ENCODE assay signal across 14 mouse cellular contexts in genomic region chr1:54734917-54735664, GRCm38 (mm10).
DNase-seq lines count a peak whose midpoint lies in the region; ATAC-seq lines count a peak whose summit lies in the region.
"Had no signal": no experiment of that assay in that cellular context is flagged by ENCODE, and none has a peak within 500 bp of the region (broad histone marks: within the 10 kb centered on the region; RNA-seq: fewer than 3 reads in every experiment).

No protein-coding gene starts in this region.

- WGBS in midbrain, embryonic 13.5 days: 48% methylated on average over 17 of the region's 17 CpGs
- 80% methylated on average over 17 of the region's 17 CpGs for WGBS in midbrain, embryonic 10.5 days
- WGBS in embryonic facial prominence, embryonic 10.5 days: 78% methylated on average over 17 of the region's 17 CpGs
- 65% methylated on average over 17 of the region's 17 CpGs for WGBS in hindbrain, embryonic 12.5 days
- 44% methylated on average over 17 of the region's 17 CpGs for WGBS in neural tube, embryonic 13.5 days

- peak; percentile 43; the same call in 1 of the 2 replicates for ATAC-seq in midbrain, embryonic 13.5 days
- no peak; the same call in 1 of the 2 replicates for ATAC-seq in hindbrain, embryonic 12.5 days (ENCODE audit: low FRiP score)
- peak; percentile 48; the same call in 1 of the 2 replicates for ATAC-seq in neural tube, embryonic 13.5 days (ENCODE audit: low read depth)
- ATAC-seq: intestine, embryonic 15.5 days had no signal

- no peak for DNase-seq in midbrain, embryonic 10.5 days (ENCODE audit: low spot score)
- DNase-seq in embryonic facial prominence, embryonic 10.5 days (ENCODE audit: low spot score): peak; percentile 15
- no peak for DNase-seq in thymus, postnatal 0 days (ENCODE audit: low spot score)
- DNase-seq in kidney, postnatal 10 days: no peak
- DNase-seq: adrenal gland, postnatal 10 days; cerebellum, adult 2 months; liver, embryonic 13.5 days; lung, postnatal 4 days; right cerebral cortex, postnatal 4 days had no signal

- 0 out of 2 replicates have a peak overlapping the region, but pooled peaks have one; percentile 3 for H3K4me2 ChIP-seq in midbrain, embryonic 13.5 days (replicated peaks)
- no peak overlapping the region for H3K4me2 ChIP-seq in hindbrain, embryonic 12.5 days (replicated peaks)
- 0 out of 2 replicates have a peak overlapping the region, but pooled peaks have one; percentile 20 for H3K4me2 ChIP-seq in neural tube, embryonic 13.5 days
- H3K4me2 ChIP-seq: embryonic facial prominence, embryonic 15.5 days; intestine, embryonic 15.5 days; liver, embryonic 13.5 days had no signal

- H3K4me3 ChIP-seq in midbrain, embryonic 13.5 days (replicated peaks): no peak overlapping the region
- no peak overlapping the region for H3K4me3 ChIP-seq in midbrain, embryonic 10.5 days
- no peak overlapping the region for H3K4me3 ChIP-seq in embryonic facial prominence, embryonic 10.5 days
- no peak overlapping the region for H3K4me3 ChIP-seq in hindbrain, embryonic 12.5 days
- H3K4me3 ChIP-seq in neural tube, embryonic 13.5 days: no peak overlapping the region
- H3K4me3 ChIP-seq: embryonic facial prominence, embryonic 15.5 days; intestine, embryonic 15.5 days; liver, embryonic 13.5 days had no signal

- no peaks in the 10 kb centered on the region for H3K9me3 ChIP-seq in midbrain, embryonic 13.5 days
- no peaks in the 10 kb centered on the region for H3K9me3 ChIP-seq in midbrain, embryonic 10.5 days (replicated peaks)
- H3K9me3 ChIP-seq in embryonic facial prominence, embryonic 10.5 days: no peaks in the 10 kb centered on the region
- no peaks in the 10 kb centered on the region for H3K9me3 ChIP-seq in hindbrain, embryonic 12.5 days (replicated peaks)
- no peaks in the 10 kb centered on the region for H3K9me3 ChIP-seq in neural tube, embryonic 13.5 days
- H3K9me3 ChIP-seq: embryonic facial prominence, embryonic 15.5 days; intestine, embryonic 15.5 days; liver, embryonic 13.5 days had no signal

- peak overlapping the region; percentile 67 for H3K27ac ChIP-seq in midbrain, embryonic 13.5 days
- H3K27ac ChIP-seq in midbrain, embryonic 10.5 days (replicated peaks): no peak overlapping the region
- H3K27ac ChIP-seq in embryonic facial prominence, embryonic 10.5 days (replicated peaks): no peak overlapping the region
- H3K27ac ChIP-seq in hindbrain, embryonic 12.5 days: peak overlapping the region; percentile 58
- peak overlapping the region; percentile 52 for H3K27ac ChIP-seq in neural tube, embryonic 13.5 days (replicated peaks)
- H3K27ac ChIP-seq: embryonic facial prominence, embryonic 15.5 days; intestine, embryonic 15.5 days; liver, embryonic 13.5 days had no signal

- H3K4me1 ChIP-seq in midbrain, embryonic 13.5 days (replicated peaks): peaks cover 20% of the 10 kb centered on the region
- H3K4me1 ChIP-seq in midbrain, embryonic 10.5 days: peaks cover 10% of the 10 kb centered on the region
- H3K4me1 ChIP-seq in embryonic facial prominence, embryonic 10.5 days: peaks cover 12% of the 10 kb centered on the region
- H3K4me1 ChIP-seq in hindbrain, embryonic 12.5 days: peaks cover 7% of the 10 kb centered on the region
- peaks cover 28% of the 10 kb centered on the region for H3K4me1 ChIP-seq in neural tube, embryonic 13.5 days (replicated peaks)
- H3K4me1 ChIP-seq: embryonic facial prominence, embryonic 15.5 days; intestine, embryonic 15.5 days; liver, embryonic 13.5 days had no signal

- no peaks in the 10 kb centered on the region for H3K27me3 ChIP-seq in midbrain, embryonic 13.5 days
- H3K27me3 ChIP-seq in midbrain, embryonic 10.5 days (ENCODE audit: low read depth, poor library complexity, severe bottlenecking): no peaks in the 10 kb centered on the region
- H3K27me3 ChIP-seq in embryonic facial prominence, embryonic 10.5 days (replicated peaks; ENCODE audit: low read depth, poor library complexity, severe bottlenecking): no peaks in the 10 kb centered on the region
- no peaks in the 10 kb centered on the region for H3K27me3 ChIP-seq in hindbrain, embryonic 12.5 days
- no peaks in the 10 kb centered on the region for H3K27me3 ChIP-seq in neural tube, embryonic 13.5 days
- H3K27me3 ChIP-seq: embryonic facial prominence, embryonic 15.5 days; intestine, embryonic 15.5 days; liver, embryonic 13.5 days had no signal

- no peak overlapping the region for H3K9ac ChIP-seq in midbrain, embryonic 13.5 days (replicated peaks)
- no peak overlapping the region for H3K9ac ChIP-seq in hindbrain, embryonic 12.5 days
- H3K9ac ChIP-seq in neural tube, embryonic 13.5 days: no peak overlapping the region
- H3K9ac ChIP-seq: embryonic facial prominence, embryonic 15.5 days; intestine, embryonic 15.5 days; liver, embryonic 13.5 days had no signal

- H3K36me3 ChIP-seq in midbrain, embryonic 13.5 days: no peaks in the 10 kb centered on the region
- no peaks in the 10 kb centered on the region for H3K36me3 ChIP-seq in midbrain, embryonic 10.5 days
- H3K36me3 ChIP-seq in embryonic facial prominence, embryonic 10.5 days (replicated peaks): peaks cover 9% of the 10 kb centered on the region; the same call in 1 of the 2 replicates
- H3K36me3 ChIP-seq in hindbrain, embryonic 12.5 days: no peaks in the 10 kb centered on the region
- H3K36me3 ChIP-seq in neural tube, embryonic 13.5 days: no peaks in the 10 kb centered on the region
- H3K36me3 ChIP-seq: embryonic facial prominence, embryonic 15.5 days; intestine, embryonic 15.5 days; liver, embryonic 13.5 days had no signal

Comparison
In these comparisons a context has a peak if more than half of its experiments do, and no peak if none do; other contexts are left out.
1. H3K27ac ChIP-seq: peak in midbrain, embryonic 13.5 days (single experiment), hindbrain, embryonic 12.5 days (single experiment) and neural tube, embryonic 13.5 days (single experiment); none in midbrain, embryonic 10.5 days (single experiment) and embryonic facial prominence, embryonic 10.5 days (single experiment).